Mouse (Mus musculus) sigmoid colon, adult 10 weeks (tissue): ENCODE results near the gene Vmn1r31. TPM values are rescaled to one million over a fixed set of nuclear protein-coding genes. Genes with fewer than 3 reads are reported as not detected.

Experiments
- polyA plus RNA-seq: library from polyadenylated mRNA; stranded (reverse); fragments of 350-450 nt; fragmentation: Illumina TruSeq; extraction: RNeasy Lipid Tissue Mini Kit (QIAGEN cat#74804); gene quantifications from one replicate; pipeline ENCODE4 v1.2.3, GENCODE M21; 2014; ENCODE audit warnings: low read depth, low replicate concordance

The Vmn1r31 gene
- polyA plus RNA-seq: not detected

GRCm38 (mm10) chr6:58475230-58475629, at the start of gene Vmn1r31:
TSS of gene Vmn1r31 (minus strand) at chr6:58475330.

GRCm38 (mm10) chr6:58443285-58443684, 31.8 kb downstream of the Vmn1r31 start, which contains the start of gene Vmn1r30:
TSS of gene Vmn1r30 (minus strand) at chr6:58443385.

Other genes with a start within 250 kb of the Vmn1r31 start
- not detected for gene Vmn1r28, start 213.3 kb downstream of the Vmn1r31 start, polyA plus RNA-seq
- not detected for gene Vmn1r29, start 173.8 kb downstream of the Vmn1r31 start, polyA plus RNA-seq
- gene Vmn1r30, start 31.9 kb downstream of the Vmn1r31 start, polyA plus RNA-seq: not detected
- 262 TPM for gene Abcg2, start 109.2 kb upstream of the Vmn1r31 start, polyA plus RNA-seq